Mouse (Mus musculus) liver, postnatal 0 days (tissue): ENCODE data around the gene Slc30a1. TPM values are rescaled to one million over a fixed set of nuclear protein-coding genes. Genes with fewer than 3 reads are reported as not detected.

Experiments
- ATAC-seq: fragments of 200-750 bp; cut with Nextera tagmentation; 2 replicates; pipeline ENCODE4 v1.8.0; 2017; ENCODE audit warnings: mild to moderate bottlenecking, moderate library complexity
- DNase-seq: peaks from one replicate; pipeline ENCODE4 v3.0.0-alpha.2; 2016
- H3K27ac ChIP-seq: fragments of 300-500 bp; sonication (generic); 2 replicates; pipeline ENCODE4 v1.5.1; 2014; ENCODE audit warnings: antibody characterized with exemption, moderate library complexity, mild to moderate bottlenecking, low read depth
- H3K27me3 ChIP-seq: fragments of 300-500 bp; sonication (generic); 2 replicates; pipeline ENCODE4 v1.6.1; 2014; ENCODE audit warnings: low read length, control low read depth, mixed read lengths; ENCODE audit not compliant: insufficient read depth
- H3K36me3 ChIP-seq: fragments of 300-500 bp; sonication (generic); replicated peaks from 2 replicates; pipeline ENCODE4 v1.6.1; 2014; ENCODE audit warnings: mild to moderate bottlenecking, control low read depth, low read length, moderate library complexity, mixed read lengths; ENCODE audit not compliant: insufficient read depth
- H3K4me1 ChIP-seq: fragments of 300-500 bp; sonication (generic); 2 replicates; pipeline ENCODE4 v1.6.1; 2014; ENCODE audit warnings: antibody characterized with exemption, mild to moderate bottlenecking, control low read depth; ENCODE audit not compliant: insufficient read depth
- H3K4me2 ChIP-seq: fragments of 300-500 bp; sonication (generic); 2 replicates; pipeline ENCODE4 v1.6.1; 2014; ENCODE audit warnings: low read depth, mild to moderate bottlenecking, low read length, moderate library complexity, mixed read lengths
- H3K4me3 ChIP-seq: fragments of 300-500 bp; sonication (generic); 2 replicates; pipeline ENCODE4 v1.5.1; 2014; ENCODE audit warnings: low read depth, low read length
- H3K9ac ChIP-seq: fragments of 300-500 bp; sonication (generic); replicated peaks from 2 replicates; pipeline ENCODE4 v1.6.1; 2014; ENCODE audit warnings: mild to moderate bottlenecking, moderate library complexity
- H3K9me3 ChIP-seq: fragments of 300-500 bp; sonication (generic); 2 replicates; pipeline ENCODE4 v1.6.1; 2016; ENCODE audit warnings: mild to moderate bottlenecking, control low read depth, low read length, mixed read lengths
- CTCF ChIP-seq: sonication (generic); IDR thresholded peaks from 2 replicates; pipeline ENCODE4 v1.5.1; 2016; ENCODE audit warnings: antibody characterized with exemption, low read depth
- EP300 ChIP-seq: IDR thresholded peaks from 2 replicates; pipeline ENCODE4 v1.6.1; 2016; ENCODE audit warnings: antibody characterized with exemption, low read depth, mild to moderate bottlenecking
- WGBS: fragments of 180-500 bp; shearing (Covaris S2); extraction: QIAGEN DNeasy Blood & Tissue Kit; methylation state at CpG from one replicate; pipeline ENCODE4 v1.1.7; 2014; ENCODE audit not compliant: insufficient replicate concordance; 5-methylcytosine and 5-hydroxymethylcytosine counted together
- polyA plus RNA-seq: library from polyadenylated mRNA; unstranded; fragments of >200 nt; fragmentation: Nextera tagmentation; extraction: Ambion mirVana; gene quantifications from 2 replicates; pipeline ENCODE4 v1.2.1, GENCODE M21; 2015

The Slc30a1 gene
- polyA plus RNA-seq, 1 experiment from 2014 or later: 4.3 TPM

GRCm38 (mm10) chr1:191864551-191865027 lies 42.0 kb upstream of the Slc30a1 start:
- no peaks in the 10 kb centered on the region for H3K27me3 ChIP-seq
- 73% methylated on average over 8 of the region's 8 CpGs for WGBS
- no peak for TF ChIP-seq EP300
- no peak for TF ChIP-seq CTCF
- no peak overlapping the region for H3K27ac ChIP-seq
- H3K36me3 ChIP-seq: no peaks in the 10 kb centered on the region
- H3K4me3 ChIP-seq: no peak overlapping the region
- ATAC-seq: no peak
- no peaks in the 10 kb centered on the region for H3K9me3 ChIP-seq
- DNase-seq: no peak
- H3K9ac ChIP-seq: no peak overlapping the region
- H3K4me2 ChIP-seq: no peak overlapping the region
- H3K4me1 ChIP-seq: no peaks in the 10 kb centered on the region

- ATAC-seq: no peak
Observed at GRCm38 (mm10) chr1:191872076-191872710, 34.4 kb upstream of the Slc30a1 start.

GRCm38 (mm10) chr1:191875006-191875405 lies 31.6 kb upstream of the Slc30a1 start:
- WGBS: 52% methylated on average over 7 of the region's 7 CpGs
- no peak overlapping the region for H3K4me3 ChIP-seq
- ATAC-seq (peak; percentile 52), DNase-seq (peak; percentile 68)
- no peaks in the 10 kb centered on the region for H3K36me3 ChIP-seq
- no peak overlapping the region for H3K9ac ChIP-seq
- no peaks in the 10 kb centered on the region for H3K9me3 ChIP-seq
- TF ChIP-seq EP300 (peak; percentile 82), CTCF (no peak)
- no peak overlapping the region for H3K4me2 ChIP-seq
- H3K4me1 ChIP-seq: peaks cover 21% of the 10 kb centered on the region
- no peak overlapping the region for H3K27ac ChIP-seq
- H3K27me3 ChIP-seq: no peaks in the 10 kb centered on the region

More at GRCm38 (mm10) chr1:191872076-191872710, 34.4 kb upstream of the Slc30a1 start:
- WGBS: 70% methylated on average over 6 of the region's 6 CpGs
- Histone ChIP-seq H3K27ac (no peak overlapping the region), H3K4me3 (no peak overlapping the region), H3K9ac (no peak overlapping the region), H3K4me2 (no peak overlapping the region), H3K4me1 (peaks cover 13% of the 10 kb centered on the region), H3K27me3 (no peaks in the 10 kb centered on the region), H3K36me3 (no peaks in the 10 kb centered on the region), H3K9me3 (no peaks in the 10 kb centered on the region)
- DNase-seq: no peak
- TF ChIP-seq EP300: no peak
- TF ChIP-seq CTCF: no peak

- Histone ChIP-seq H3K27me3 (no peaks in the 10 kb centered on the region), H3K4me2 (peak overlapping the region; percentile 27; the same call in 1 of the 2 replicates), H3K27ac (no peak overlapping the region), H3K9me3 (no peaks in the 10 kb centered on the region), H3K36me3 (no peaks in the 10 kb centered on the region), H3K4me1 (peaks cover 26% of the 10 kb centered on the region), H3K9ac (no peak overlapping the region), H3K4me3 (no peak overlapping the region)
- 51% methylated on average over 9 of the region's 9 CpGs for WGBS
- peak; percentile 58 for ATAC-seq
- DNase-seq: peak; percentile 26
- TF ChIP-seq CTCF: no peak
- TF ChIP-seq EP300: no peak
Observed at GRCm38 (mm10) chr1:191875683-191876305, 30.8 kb upstream of the Slc30a1 start.

GRCm38 (mm10) chr1:191877681-191878080 lies 28.9 kb upstream of the Slc30a1 start:
- TF ChIP-seq EP300: no peak
- Histone ChIP-seq H3K9ac (no peak overlapping the region), H3K36me3 (no peaks in the 10 kb centered on the region), H3K27me3 (no peaks in the 10 kb centered on the region), H3K9me3 (no peaks in the 10 kb centered on the region), H3K4me2 (no peak overlapping the region), H3K27ac (peak overlapping the region; percentile 12; the same call in 1 of the 2 replicates), H3K4me3 (no peak overlapping the region), H3K4me1 (peaks cover 42% of the 10 kb centered on the region)
- WGBS: 69% methylated on average over 10 of the region's 10 CpGs
- ATAC-seq (no peak), DNase-seq (no peak)

GRCm38 (mm10) chr1:191878518-191878921 lies 28.0 kb upstream of the Slc30a1 start:
- no peak overlapping the region for H3K9ac ChIP-seq
- TF ChIP-seq CTCF (no peak), EP300 (no peak)
- H3K4me1 ChIP-seq: peaks cover 48% of the 10 kb centered on the region
- H3K9me3 ChIP-seq: no peaks in the 10 kb centered on the region
- ATAC-seq (no peak), DNase-seq (no peak)
- WGBS: 77% methylated on average over 4 of the region's 4 CpGs
- H3K4me3 ChIP-seq: no peak overlapping the region
- H3K4me2 ChIP-seq: no peak overlapping the region
- no peaks in the 10 kb centered on the region for H3K27me3 ChIP-seq
- no peaks in the 10 kb centered on the region for H3K36me3 ChIP-seq
- H3K27ac ChIP-seq: peak overlapping the region; percentile 44; the same call in 1 of the 2 replicates
